In genomic region chr7:124708771-124709485, GRCm38 (mm10) we compare ENCODE assay signal across 10 mouse cellular contexts.
DNase-seq lines count a peak whose midpoint lies in the region; ATAC-seq and TF ChIP-seq lines count a peak whose summit lies in the region.
"Had no signal": no experiment of that assay in that cellular context is flagged by ENCODE, and none has a peak within 500 bp of the region (broad histone marks: within the 10 kb centered on the region; RNA-seq: fewer than 3 reads in every experiment).

No protein-coding gene starts in this region.

- no peaks in the 10 kb centered on the region for H3K9me3 ChIP-seq in hindbrain, postnatal 0 days (ENCODE audit: low read length)
- no peaks in the 10 kb centered on the region for H3K9me3 ChIP-seq in midbrain, embryonic 16.5 days (replicated peaks; ENCODE audit: control insufficient read depth, low read length, poor library complexity, severe bottlenecking)
- H3K9me3 ChIP-seq: embryonic facial prominence, embryonic 12.5 days had no signal

- no peaks in the 10 kb centered on the region for H3K36me3 ChIP-seq in hindbrain, postnatal 0 days (ENCODE audit: insufficient read depth, low read length)
- H3K36me3 ChIP-seq in midbrain, embryonic 16.5 days (ENCODE audit: control insufficient read depth, insufficient read depth, low read length), result no peaks in the 10 kb centered on the region
- H3K36me3 ChIP-seq: embryonic facial prominence, embryonic 12.5 days had no signal

- H3K9ac ChIP-seq in hindbrain, postnatal 0 days (replicated peaks; ENCODE audit: low read length), result no peak overlapping the region; the same call in 1 of the 2 replicates
- H3K9ac ChIP-seq in midbrain, embryonic 16.5 days (ENCODE audit: low read depth, low read length), result no peak overlapping the region
- H3K9ac ChIP-seq: embryonic facial prominence, embryonic 12.5 days; lung, embryonic 14.5 days had no signal

- no peak for ATAC-seq in Patski
- ATAC-seq in hindbrain, postnatal 0 days, result no peak
- no peak; the same call in 1 of the 2 replicates for ATAC-seq in midbrain, embryonic 16.5 days
- ATAC-seq in erythroblast, adult 5-6 weeks (replicated peaks; ENCODE audit: low FRiP score, poor library complexity, severe bottlenecking), result no peak

- no peak for TF ChIP-seq CTCF in Patski (IDR thresholded peaks at IDR 0.05)
- TF ChIP-seq CTCF in hindbrain, postnatal 0 days (IDR thresholded peaks at IDR 0.05; ENCODE audit: low read depth), result no peak

- CTCF ChIA-PET in Patski (lab: Charles Lee), result no interaction called here

- POLR2A ChIA-PET in Patski (lab: Charles Lee), result no interaction called here

- in situ Hi-C loops in Patski (cut with MboI; ENCODE audit: low pct_unique_long_range_greater_than_20kb), result no loop called here

- H3K4me2 ChIP-seq in hindbrain, postnatal 0 days (ENCODE audit: low read depth, low read length), result no peak overlapping the region
- H3K4me2 ChIP-seq in midbrain, embryonic 16.5 days (ENCODE audit: low read length), result no peak overlapping the region; the same call in 1 of the 2 replicates
- H3K4me2 ChIP-seq: embryonic facial prominence, embryonic 12.5 days; lung, embryonic 14.5 days had no signal

- peak; percentile 96 for DNase-seq in heart, adult 11 months
- DNase-seq in heart, adult 8-10 months (ENCODE audit: low spot score), result no peak
- peak; percentile 25 for DNase-seq in Patski (ENCODE audit: low read depth, low spot score)
- DNase-seq in fat pad, adult 2 months (ENCODE audit: extremely low read depth, low read depth, low spot score), result peak; percentile 42
- peak; percentile 27 for DNase-seq in hindbrain, postnatal 0 days (ENCODE audit: low spot score)
- no peak for DNase-seq in natural killer cell, adult 2 months (ENCODE audit: low spot score in 2 of 2)
- DNase-seq: lung, embryonic 14.5 days had no signal

- H3K27ac ChIP-seq in hindbrain, postnatal 0 days, result peak overlapping the region; percentile 11; the same call in 1 of the 2 replicates
- peak overlapping the region; percentile 58 for H3K27ac ChIP-seq in midbrain, embryonic 16.5 days (ENCODE audit: low read length)
- H3K27ac ChIP-seq: embryonic facial prominence, embryonic 12.5 days had no signal

- H3K4me1 ChIP-seq in hindbrain, postnatal 0 days (ENCODE audit: insufficient read depth, low read length), result no peaks in the 10 kb centered on the region; the same call in 1 of the 2 replicates
- H3K4me1 ChIP-seq in midbrain, embryonic 16.5 days (ENCODE audit: control insufficient read depth, insufficient read depth, low read length), result peaks cover 8% of the 10 kb centered on the region
- H3K4me1 ChIP-seq: embryonic facial prominence, embryonic 12.5 days had no signal

- no peak overlapping the region for H3K4me3 ChIP-seq in hindbrain, postnatal 0 days (ENCODE audit: low read length)
- H3K4me3 ChIP-seq in midbrain, embryonic 16.5 days (ENCODE audit: low read depth, low read length), result no peak overlapping the region
- H3K4me3 ChIP-seq: embryonic facial prominence, embryonic 12.5 days had no signal

- no peaks in the 10 kb centered on the region for H3K27me3 ChIP-seq in Patski
- H3K27me3 ChIP-seq in hindbrain, postnatal 0 days (ENCODE audit: insufficient read depth, low read length), result no peaks in the 10 kb centered on the region
- no peaks in the 10 kb centered on the region for H3K27me3 ChIP-seq in midbrain, embryonic 16.5 days (ENCODE audit: control insufficient read depth, insufficient read depth, low read depth, low read length)
- H3K27me3 ChIP-seq: embryonic facial prominence, embryonic 12.5 days had no signal

- WGBS in hindbrain, postnatal 0 days, result 31% methylated on average over 11 of the region's 11 CpGs
- WGBS in midbrain, embryonic 16.5 days, result 40% methylated on average over 11 of the region's 11 CpGs

Comparison
In these comparisons a context has a peak if more than half of its experiments do, and no peak if none do; other contexts are left out.
1. DNase-seq: peak in heart, adult 11 months (single experiment), Patski (single experiment), fat pad, adult 2 months (single experiment) and hindbrain, postnatal 0 days (single experiment); none in heart, adult 8-10 months (single experiment) and natural killer cell, adult 2 months (0 of 2).